Mouse (Mus musculus) MEL-GATA-1-ER (cell line): ENCODE data around the gene Gramd1b.

Experiments used
- DNase-seq: peaks from one replicate; pipeline ENCODE4 v3.0.0-alpha.2; 2012; ENCODE audit warnings: low read depth; ENCODE audit errors: extremely low read depth

Gramd1b gene

DNA sequence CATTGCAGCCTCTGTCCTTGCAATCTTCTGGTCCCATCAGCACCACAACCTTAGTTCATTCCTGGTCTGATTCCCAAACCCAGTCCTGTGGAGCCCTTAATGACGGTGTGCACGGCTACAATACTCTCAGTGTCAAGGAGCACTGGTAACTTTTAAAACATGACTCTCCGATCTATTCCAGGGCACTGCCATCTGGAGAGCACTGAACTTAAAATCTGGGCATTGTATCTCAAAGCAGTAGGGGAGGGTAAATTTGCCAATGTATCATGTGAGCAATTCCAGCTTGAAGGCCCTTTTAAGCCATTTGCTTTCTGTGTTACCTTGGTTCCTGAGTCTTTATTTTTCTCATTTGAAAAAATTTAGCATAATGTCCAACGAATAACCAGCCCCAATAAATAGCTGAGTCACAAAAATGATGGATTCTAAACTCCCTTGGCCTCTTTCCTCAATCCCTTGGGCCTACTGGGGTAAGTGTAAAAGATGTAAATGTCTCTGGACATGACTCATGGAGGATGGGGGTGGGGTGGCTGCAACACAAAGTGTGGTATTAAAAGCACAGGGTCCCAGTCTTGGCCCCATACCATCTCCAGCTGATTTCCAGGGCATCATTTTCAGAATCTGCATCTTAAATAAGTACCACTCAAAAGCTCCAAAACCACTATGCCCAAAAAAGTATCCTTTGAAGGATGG, 193.9 kb downstream of the Gramd1b start:
- no peak for DNase-seq

DNA sequence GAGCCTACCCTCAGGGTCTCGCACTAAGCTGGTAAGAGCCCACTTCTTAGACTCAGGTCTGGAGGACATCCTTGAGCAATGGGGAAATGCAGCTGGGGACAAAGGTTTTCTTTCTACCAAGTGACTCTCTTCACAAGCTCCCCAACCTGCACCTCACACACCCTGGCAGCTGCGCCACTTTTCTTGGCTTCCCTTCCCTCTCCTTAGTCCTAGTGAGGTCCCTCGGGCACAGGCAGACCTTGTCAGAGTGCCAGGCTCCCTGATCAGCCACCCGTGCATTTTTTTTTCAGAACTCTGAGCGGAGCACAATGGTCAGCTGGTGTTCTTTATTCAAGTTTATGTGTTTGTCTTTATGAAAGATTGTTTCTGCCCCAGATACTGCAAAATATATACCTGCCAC, 194.5 kb downstream of the Gramd1b start:
- DNase-seq = no peak

DNA sequence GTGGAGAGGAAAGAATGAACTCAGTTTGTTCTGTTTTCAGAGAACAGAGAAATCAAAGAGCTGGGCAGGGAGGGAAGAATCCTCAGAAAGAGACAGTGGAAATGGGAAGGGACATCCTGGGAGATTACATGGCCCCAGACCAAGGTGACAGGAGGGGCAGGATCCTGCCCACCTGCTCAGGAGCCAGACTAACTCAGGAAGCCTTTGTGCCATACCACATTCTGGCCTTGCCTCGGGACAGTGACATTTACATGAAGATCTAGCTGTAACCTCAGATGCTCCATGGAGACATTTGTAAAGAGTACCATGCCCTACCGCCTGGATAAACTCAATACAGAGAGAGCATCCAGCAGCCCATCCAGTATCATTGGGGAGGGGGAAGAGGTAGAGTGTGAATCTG, 196.6 kb downstream of the Gramd1b start:
- no peak for DNase-seq

DNA sequence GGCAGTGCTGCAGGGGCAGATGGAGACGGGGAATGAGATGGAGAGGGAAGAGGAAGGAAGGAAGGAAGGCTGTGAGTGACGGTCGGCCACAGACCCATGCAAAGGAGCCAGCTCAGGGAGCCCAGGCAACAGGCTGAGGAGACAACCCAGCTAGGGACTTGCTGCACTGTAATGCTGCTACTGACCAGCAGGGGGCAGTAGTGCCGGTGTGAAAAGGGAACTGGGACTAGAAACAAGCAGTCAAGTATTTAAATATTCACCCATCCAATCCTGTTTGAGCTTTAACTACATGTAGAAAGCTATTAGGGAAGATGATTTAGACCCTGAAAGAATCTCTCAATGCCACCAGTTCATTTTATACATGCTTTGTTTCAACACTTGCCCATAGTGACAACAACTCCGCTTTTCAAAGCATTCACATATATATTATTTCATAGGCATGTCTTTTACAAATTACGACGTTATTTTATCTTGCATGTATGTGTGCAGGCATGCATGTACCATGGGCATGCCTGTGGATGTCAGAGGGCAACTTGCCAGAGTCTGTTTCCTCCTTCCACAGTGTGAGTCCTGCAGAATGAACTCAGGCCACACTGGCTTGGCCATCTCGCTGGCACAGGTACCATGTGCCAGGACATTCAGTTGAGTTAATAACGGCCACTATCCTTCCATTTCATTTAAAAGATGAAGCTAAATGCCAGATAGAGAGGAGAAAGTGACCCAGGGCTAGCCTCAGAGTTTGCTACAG, 197.4 kb downstream of the Gramd1b start:
- DNase-seq = no peak

DNA sequence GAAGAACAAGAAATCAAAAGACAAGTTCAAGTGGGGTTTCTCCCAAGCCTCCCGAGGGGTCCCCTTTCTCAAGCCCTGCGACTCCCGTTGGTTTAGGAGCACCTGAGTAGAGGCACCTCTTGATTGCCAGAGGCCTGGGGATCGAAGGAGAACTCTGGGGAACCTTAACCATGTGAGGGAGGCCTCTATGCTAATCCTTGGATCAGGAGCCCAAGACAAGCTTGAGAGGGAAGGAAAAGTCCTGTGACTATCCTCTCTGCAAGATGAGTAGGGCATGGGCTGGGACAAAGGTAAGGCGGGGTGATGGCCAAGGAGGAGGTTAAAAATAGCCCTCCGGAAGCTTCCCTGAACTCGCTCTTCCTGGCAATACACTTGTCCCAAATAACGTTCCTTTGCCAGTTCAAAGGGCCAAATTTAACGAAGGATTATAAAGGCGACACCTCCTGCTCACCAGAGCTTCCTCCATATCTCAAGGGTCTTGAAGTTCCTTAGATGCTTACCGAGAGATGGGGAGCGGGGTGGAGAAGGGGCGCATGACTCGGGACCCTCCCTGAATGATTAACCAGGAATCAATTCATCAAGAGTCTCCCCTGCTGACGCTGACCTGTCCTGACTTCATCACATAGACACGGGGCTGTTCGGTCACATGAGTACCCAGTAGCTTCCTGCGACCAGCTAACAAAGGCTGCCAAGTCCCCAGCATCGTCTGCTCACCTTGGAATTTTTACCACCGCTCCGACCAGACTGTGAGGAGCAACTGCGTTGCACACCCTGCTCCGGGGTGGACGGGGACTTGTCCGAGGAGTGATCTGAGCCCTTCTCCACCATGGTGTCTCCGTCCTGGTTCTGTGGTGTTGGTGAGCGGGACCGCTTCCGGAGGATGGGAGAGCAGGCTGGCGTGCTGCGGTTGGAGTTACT, 198.2 kb downstream of the Gramd1b start:
- no peak for DNase-seq

DNA sequence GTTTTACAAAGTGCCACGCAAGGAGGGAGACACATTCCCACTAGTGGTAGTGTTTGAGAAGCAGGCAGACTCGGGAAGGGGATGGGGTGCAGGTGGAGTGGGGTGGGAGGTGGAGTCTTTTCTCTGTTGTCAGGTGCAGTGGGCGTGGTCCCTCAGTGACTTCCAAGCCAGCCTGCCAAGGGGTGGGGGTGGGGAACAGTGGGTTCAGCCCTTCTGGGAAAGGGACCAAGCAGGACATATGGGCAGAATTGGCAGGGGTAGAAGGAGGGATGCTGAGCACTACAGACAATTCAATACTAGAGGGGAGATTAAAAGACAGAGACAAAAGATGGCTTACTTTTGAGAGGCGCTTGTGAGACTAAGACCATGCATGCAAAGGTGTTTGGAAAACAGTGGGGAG, 198.9 kb downstream of the Gramd1b start:
- no peak for DNase-seq

DNA sequence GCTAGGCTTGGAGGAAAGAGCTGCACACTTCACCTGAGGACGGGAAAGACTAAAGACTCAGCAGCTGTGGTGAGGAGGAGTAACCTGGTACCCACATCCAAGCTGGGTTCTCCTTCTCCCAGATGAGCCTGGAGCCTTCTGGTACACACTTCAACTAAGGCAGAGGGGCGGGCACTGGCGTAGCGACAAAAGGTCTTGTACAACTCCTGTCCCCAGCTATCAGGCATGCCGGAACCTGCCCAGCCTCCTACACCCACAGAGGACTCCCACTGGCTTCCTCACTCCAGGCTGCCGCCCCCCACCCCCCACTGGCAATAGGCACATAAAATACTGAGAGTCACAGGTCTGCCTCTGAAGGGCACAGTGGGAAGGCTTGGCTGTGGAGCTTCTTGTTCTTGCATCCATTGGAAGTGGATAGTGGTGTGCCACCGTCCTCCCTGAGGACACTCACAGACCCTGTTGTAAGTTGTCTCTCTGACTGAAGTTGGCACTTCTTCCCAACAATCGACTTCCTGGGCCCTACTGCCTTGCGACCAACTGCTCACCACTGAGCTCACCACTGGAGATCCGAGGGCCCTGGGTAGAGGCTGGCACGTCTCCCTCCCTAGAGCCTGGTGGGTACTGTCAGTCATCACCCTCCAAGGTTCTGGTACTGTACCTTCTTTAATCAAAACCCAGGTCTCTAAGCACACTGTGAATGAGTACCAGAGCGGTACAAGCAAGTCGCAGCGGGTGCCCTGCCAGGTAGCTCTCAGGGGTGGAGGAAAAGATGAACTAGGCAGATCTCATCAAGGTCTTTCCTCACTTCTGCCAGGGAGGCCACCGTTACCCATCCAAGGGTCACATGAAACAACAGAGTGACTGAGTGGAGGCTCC, 199.5 kb downstream of the Gramd1b start:
- DNase-seq = no peak

DNA sequence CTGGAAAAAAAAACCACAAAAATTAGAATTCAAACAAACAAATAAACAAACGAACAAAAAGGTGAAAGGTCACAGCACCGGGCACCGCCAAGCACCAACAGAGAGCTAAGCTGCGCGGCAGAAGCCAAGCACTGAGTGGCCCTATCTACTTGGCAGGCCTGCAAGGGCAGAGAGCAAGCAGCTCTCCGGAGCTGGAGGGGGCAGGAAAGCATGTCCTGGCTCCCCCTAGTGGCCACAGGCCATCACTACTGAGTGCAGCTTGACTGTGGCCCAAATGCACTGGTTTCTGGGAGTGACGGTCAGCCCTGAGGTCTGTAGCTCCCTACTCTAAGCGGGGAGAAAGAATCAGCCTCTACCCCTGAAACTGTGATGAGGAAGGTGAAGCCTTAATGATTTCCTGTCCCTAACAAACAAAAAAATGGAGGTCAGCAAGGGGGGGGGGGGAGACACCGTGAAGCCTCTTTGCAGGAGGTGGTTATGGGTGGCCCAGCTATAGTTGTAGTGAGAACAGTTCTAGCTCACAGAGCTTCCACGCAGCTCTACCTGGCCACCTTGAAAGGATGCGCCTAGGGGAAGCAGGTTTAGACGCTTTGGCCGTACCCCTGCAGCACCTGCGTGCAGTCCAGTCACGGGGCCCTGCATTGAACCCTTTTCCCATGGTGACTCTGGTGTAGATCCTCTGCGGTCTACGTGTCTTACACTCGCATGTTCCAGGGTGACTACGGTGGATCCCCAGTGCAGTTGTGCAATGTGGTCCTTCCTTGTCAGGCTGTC, 200.4 kb downstream of the Gramd1b start:
- no peak for DNase-seq

DNA sequence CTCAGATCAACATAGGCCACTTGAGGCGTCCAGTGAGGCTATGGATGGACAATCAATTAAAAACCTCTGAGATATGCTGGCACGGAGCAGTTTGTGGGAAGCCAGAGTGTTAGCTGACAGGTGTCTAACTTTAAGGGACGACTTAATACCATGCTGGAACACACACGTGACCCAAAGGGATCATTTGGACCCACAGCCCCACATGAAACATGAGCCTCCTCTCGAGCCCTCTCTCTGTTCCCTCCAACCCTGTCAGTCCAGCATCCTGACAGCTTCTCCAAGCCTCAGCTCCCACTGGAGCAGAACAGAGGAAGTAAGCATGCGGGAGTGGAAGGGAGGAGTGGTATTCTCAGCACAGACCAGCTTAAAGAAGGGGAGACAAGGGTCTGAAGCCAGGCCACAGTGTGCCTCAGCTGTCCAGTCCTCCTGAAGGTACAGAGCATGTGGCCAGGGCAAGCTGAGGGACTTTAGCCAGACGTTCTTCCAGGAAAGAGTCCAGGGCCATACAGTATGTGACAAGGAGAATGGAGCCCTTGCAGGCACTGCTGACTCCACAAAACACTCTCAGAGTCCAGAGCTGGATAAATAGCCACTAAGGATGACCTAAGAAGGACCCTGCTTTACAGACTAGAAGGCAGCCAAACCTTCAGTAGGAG, 204.8 kb downstream of the Gramd1b start:
- DNase-seq = no peak

DNA sequence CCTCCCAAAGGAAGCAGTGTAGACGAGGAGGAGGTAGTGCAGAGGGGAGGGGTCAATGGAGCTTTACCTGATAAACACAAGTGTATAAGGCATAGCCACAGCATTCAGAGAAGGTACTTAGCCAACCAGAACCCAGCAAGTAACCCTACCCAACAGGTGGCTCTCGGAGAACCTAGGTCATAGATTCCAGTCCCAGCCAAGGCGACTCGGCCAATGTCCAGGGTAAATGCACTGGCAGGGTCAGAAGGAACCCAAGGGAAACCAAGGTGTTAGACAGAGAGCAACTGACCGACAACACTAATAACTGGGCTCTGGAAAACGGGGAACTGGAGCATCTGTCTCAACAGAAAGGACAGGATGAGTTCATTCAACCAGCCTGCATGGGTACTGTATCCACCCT, 206.4 kb downstream of the Gramd1b start:
- DNase-seq = no peak

DNA sequence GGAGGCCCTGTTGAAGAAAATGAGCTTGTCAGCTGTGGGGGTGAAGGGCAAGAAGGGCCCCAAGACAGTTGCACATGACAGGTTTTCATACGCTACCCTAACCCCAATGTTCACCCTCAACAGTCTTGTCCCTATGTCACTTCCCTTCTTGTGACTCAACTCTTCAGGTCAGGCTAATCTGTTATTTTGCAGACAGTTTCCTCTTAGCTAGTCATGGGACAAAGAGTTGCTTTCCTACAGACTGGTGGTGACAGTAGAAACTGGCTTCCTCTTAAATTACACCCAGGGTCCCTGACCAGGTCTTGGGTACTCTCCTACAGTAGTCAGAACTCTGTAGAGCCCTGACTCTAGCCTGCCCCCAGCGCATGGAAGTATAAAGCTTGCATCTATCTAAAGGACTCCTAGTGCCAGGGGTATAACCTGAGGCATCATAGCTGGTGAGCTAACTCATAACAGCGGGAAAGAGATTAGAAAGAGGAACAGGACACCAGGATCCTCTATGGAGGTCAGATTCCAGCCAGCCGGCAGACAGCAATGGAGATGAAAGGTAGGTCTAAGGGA, 206.9 kb downstream of the Gramd1b start:
- no peak for DNase-seq

DNA sequence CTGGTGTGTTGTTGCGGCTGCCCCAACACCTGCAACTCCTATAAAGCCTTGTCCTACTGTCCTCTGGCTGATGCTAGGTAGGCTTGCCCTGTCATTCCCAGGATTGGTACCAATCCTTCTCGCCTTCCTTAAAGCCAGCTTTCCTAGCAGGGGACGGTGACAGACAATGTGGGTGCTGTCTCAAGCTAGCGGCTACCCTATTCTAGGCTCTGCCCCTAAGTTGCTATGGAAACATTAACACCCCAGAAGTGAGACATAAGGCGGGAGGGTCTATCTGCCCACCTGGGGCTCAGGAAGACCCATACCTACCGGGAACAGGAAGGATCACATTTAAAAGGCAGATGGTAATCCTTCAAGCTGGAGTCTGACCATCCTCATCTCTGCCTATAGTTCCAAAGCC, 207.4 kb downstream of the Gramd1b start:
- DNase-seq = no peak

DNA sequence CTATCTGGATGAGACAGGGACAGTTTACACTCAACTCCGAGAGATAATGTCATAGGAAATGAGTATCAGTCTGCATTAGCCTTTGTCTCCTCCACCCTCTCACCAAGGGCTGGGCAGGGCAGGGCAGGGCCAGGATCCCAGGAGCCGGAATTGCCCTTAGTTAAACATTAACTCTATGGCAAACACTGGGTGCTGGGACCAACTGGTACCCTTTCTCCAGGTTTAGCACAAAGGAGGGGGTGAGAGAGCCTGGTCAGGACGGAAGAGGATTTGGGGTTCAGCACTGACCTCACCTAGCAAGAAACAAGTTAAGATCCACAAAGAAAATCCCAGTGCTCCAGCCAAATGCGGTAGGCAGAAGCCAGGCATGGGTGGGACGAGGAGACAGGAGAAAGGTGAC, 208.0 kb downstream of the Gramd1b start:
- no peak for DNase-seq

DNA sequence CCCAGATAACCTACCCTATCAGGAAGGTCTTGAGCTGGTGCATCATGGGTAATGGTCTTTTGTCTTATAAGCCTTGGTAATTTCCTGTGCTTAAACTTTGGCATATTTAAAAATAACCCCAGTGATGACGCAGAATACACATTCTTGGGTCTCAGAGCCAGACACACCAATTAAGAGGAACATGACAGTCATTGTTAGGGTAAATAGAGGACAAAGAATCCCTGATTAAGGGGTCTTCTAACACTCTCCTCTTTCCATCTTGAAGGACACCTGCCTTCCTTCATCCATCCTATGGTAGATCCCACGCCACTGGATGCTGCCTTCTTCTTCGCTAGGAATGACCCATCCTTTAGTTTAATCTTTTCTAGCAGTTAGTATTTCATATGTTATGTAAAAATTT, 208.8 kb downstream of the Gramd1b start:
- no peak for DNase-seq

DNA sequence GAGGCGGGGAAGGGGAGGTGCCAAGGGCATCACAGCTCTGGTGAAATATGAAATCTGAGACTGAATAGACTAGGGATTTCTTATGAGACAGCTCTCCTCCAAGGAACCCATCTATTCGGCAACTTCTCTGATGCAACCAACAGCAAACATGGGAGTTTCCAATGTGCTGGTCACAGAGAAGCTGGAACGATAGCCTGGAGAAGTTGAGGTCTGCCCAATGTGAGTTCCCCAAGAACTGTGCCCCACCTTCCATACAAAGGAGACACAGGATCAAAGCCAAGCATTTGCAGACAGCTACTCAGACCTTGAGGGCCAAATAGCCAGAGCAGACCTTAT, 209.5 kb downstream of the Gramd1b start:
- no peak for DNase-seq

DNA sequence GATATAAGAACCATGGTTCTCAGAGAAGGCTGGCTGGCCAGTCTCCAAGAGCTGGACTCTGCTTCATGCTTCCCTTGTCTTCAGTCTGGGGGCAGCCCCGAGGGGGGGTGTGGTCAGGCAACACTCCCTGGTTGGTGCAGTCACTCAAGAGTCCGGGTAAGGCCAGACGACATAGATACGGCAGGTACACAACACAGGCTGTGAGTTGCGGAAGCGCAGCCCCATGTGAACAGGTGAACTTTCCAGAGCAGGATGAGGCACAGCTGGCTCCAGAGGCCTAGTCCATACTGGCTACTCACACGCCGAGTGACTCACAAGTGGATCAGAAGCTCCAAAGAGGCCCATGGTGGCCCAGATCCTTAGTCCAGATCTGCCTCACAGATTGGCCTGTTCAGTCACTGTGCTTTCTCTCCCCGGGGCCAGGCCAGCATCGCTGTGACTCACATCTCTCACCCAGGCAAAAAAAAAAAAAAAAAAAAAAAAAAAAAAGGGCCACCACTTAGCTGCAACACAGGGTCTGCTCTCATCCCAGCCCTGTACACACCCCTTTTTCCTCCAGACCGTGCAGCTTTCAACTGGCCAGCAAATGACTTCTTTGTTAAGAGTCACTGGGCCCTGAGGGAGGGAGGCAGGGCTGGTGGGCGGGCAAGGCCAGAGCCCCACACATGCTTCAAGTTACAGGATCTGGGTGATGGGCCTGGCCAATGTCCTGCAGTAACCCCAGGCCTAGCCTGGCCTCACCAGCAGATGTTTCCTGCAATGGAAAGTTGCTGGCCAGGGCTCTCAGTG, 210.1 kb downstream of the Gramd1b start:
- DNase-seq = no peak

DNA sequence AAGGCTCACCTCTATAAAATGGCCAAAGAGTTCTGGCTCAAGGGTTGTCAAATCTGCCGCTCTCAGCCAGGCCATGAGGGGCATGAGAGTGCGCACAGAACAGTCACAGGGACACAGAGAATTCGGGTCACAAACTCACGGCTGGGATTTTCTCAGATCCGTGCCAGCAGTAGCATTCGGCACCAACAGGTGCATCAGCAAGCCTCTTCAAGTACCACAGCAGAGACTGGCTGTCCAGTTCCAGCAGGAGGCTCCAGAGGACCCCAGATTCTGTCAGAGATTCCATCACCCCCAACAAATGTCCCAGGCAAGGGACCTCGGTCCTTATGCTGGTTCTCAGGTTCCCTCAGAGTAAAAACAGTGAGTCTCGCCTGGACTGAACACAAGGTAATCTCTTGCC, 210.8 kb downstream of the Gramd1b start:
- no peak for DNase-seq

DNA sequence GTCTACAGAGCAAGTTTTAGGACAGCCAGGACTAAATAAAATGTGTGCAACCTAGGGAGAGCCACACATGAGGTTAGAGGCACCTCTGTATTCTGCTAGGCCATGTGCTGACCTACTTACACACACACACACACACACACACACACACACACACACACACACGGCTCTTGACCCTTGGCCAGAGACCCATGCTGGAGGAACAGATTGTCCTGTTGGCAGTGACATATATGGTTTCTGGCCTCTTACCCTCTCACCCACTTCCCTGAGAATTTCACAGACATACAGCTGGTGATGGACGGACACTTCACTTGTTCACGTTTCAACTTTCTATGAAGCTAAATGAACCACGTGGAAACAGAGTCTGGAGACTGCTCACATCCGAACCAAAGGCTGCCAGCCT, 212.4 kb downstream of the Gramd1b start:
- DNase-seq = no peak

DNA sequence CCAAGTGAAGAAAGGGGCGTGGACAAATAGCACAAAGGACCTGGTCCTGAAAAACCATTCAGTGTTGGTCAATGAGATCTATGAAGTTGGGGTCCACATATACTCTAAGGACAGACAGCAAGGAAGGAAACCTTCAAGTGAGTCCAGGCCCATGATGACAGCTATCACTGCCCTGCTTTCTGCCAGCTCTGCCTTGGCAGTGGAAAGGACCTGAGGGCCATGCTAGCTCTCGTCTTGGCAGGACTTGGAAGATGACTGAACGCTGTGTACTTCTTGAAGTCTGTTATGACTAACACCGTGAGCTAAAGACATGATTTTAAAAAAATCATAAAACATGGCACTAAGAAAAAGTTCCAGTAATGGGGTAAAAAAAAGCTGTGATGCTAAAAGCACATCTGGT, 213.4 kb downstream of the Gramd1b start:
- no peak for DNase-seq
